ENCODE assay signal across 8 mouse cellular contexts in genomic region chr2:164470254-164470653, GRCm38 (mm10).
A peak's percentile ranks its signal among the peaks of the same experiment; 100 is the strongest.
DNase-seq lines count a peak whose midpoint lies in the region; ATAC-seq lines count a peak whose summit lies in the region.

No protein-coding gene starts in this region.

- no peak for DNase-seq in frontal cortex, postnatal 14 days (ENCODE audit: low spot score in 2 of 2)
- DNase-seq in urinary bladder, postnatal 14 days (ENCODE audit: low spot score) = peak; percentile 74
- DNase-seq in urinary bladder, postnatal 10 days (ENCODE audit: low spot score) = no peak
- DNase-seq in c-Kit-positive CD71-positive TER-119-positive erythroid progenitor cells, embryonic 14.5 days (ENCODE audit: low spot score) = peak; percentile 54
- peak; percentile 86 for DNase-seq in kidney, adult 9 months
- peak; percentile 77 for DNase-seq in lung, postnatal 25 days (ENCODE audit: low spot score)
- DNase-seq in thymus, postnatal 14 days = peak; percentile 65

- peak; percentile 64; the same call in 1 of the 2 replicates for ATAC-seq in frontal cortex, adult (ENCODE audit: low TSS enrichment)

Comparison
In these comparisons a context has a peak if more than half of its experiments do, and no peak if none do; other contexts are left out.
1. DNase-seq: peak in urinary bladder, postnatal 14 days (single experiment), c-Kit-positive CD71-positive TER-119-positive erythroid progenitor cells, embryonic 14.5 days (single experiment), kidney, adult 9 months (single experiment), lung, postnatal 25 days (single experiment) and thymus, postnatal 14 days (single experiment); none in frontal cortex, postnatal 14 days (0 of 2) and urinary bladder, postnatal 10 days (single experiment).